Mouse (Mus musculus): ENCODE measurements around the gene Ankrd50. TPM values are rescaled to one million over a fixed set of nuclear protein-coding genes. Genes with fewer than 3 reads are reported as not detected.

Ankrd50 gene
- polyA plus RNA-seq, 1 experiment, result 8.8 TPM

- H3K4me1 ChIP-seq (ENCODE audit: control insufficient read depth, insufficient read depth, low read length), result peaks cover 2% of the 10 kb centered on the region
- H3K27ac ChIP-seq (ENCODE audit: control insufficient read depth, insufficient read depth, low read depth, low read length), result no peak overlapping the region
- TF ChIP-seq CTCF (IDR thresholded peaks at IDR 0.05; ENCODE audit: control insufficient read depth, insufficient read depth, insufficient replicate concordance, low read depth, low read length) (no peak), POLR2A (IDR thresholded peaks at IDR 0.05; ENCODE audit: control insufficient read depth, low read depth, low read length) (no peak)
- no peaks in the 10 kb centered on the region for H3K36me3 ChIP-seq (ENCODE audit: control insufficient read depth, insufficient read depth, low read length)
- H3K4me3 ChIP-seq (ENCODE audit: control insufficient read depth, low read depth, low read length), result peak overlapping the region; percentile 2; the same call in 1 of the 2 replicates
- no peaks in the 10 kb centered on the region for H3K27me3 ChIP-seq (ENCODE audit: control insufficient read depth, insufficient read depth, low read length)
Measured at GRCm38 (mm10) chr3:38483551-38483950, 1.1 kb downstream of the Ankrd50 start.

DNA sequence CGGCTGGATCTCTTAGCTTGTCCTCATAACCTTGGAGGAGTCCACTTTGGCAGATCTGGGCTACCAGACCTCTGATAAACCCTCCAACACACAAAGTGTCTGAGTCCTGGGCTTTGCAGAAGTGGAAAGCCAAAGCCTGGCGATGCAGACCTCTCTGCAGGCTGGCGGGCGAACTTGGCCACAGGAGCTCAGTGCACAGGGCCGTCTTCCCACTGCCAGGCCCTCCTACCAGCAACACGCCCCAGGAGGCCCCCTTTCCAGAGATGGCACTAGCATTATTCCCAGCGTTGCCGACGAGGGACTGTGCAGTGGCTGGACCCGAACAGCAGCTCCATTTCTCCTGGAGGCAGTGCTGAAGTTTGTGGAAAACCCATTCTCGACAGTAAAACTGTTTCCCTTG is 1.9 kb downstream of the Ankrd50 start:
- no peak for TF ChIP-seq CTCF (IDR thresholded peaks at IDR 0.05; ENCODE audit: control insufficient read depth, insufficient read depth, insufficient replicate concordance, low read depth, low read length)
- TF ChIP-seq POLR2A (IDR thresholded peaks at IDR 0.05; ENCODE audit: control insufficient read depth, low read depth, low read length), result no peak
- Histone ChIP-seq H3K27me3 (ENCODE audit: control insufficient read depth, insufficient read depth, low read length) (no peaks in the 10 kb centered on the region), H3K4me3 (ENCODE audit: control insufficient read depth, low read depth, low read length) (no peak overlapping the region), H3K4me1 (ENCODE audit: control insufficient read depth, insufficient read depth, low read length) (peaks cover 2% of the 10 kb centered on the region), H3K27ac (ENCODE audit: control insufficient read depth, insufficient read depth, low read depth, low read length) (no peak overlapping the region), H3K36me3 (ENCODE audit: control insufficient read depth, insufficient read depth, low read length) (no peaks in the 10 kb centered on the region)

- no peaks in the 10 kb centered on the region for H3K27me3 ChIP-seq (ENCODE audit: control insufficient read depth, insufficient read depth, low read length)
- H3K27ac ChIP-seq (ENCODE audit: control insufficient read depth, insufficient read depth, low read depth, low read length), result no peak overlapping the region
- H3K36me3 ChIP-seq (ENCODE audit: control insufficient read depth, insufficient read depth, low read length), result no peaks in the 10 kb centered on the region
- peaks cover 2% of the 10 kb centered on the region for H3K4me1 ChIP-seq (ENCODE audit: control insufficient read depth, insufficient read depth, low read length)
- TF ChIP-seq CTCF (IDR thresholded peaks at IDR 0.05; ENCODE audit: control insufficient read depth, insufficient read depth, insufficient replicate concordance, low read depth, low read length), result no peak
- no peak for TF ChIP-seq POLR2A (IDR thresholded peaks at IDR 0.05; ENCODE audit: control insufficient read depth, low read depth, low read length)
- no peak overlapping the region for H3K4me3 ChIP-seq (ENCODE audit: control insufficient read depth, low read depth, low read length)
Measured at GRCm38 (mm10) chr3:38481106-38481505, 3.5 kb downstream of the Ankrd50 start.

GRCm38 (mm10) chr3:38477936-38478335 is 6.7 kb downstream of the Ankrd50 start:
- H3K36me3 ChIP-seq (ENCODE audit: control insufficient read depth, insufficient read depth, low read length), result no peaks in the 10 kb centered on the region

GRCm38 (mm10) chr3:38475587-38475986 is 9.1 kb downstream of the Ankrd50 start:
- Histone ChIP-seq H3K27me3 (ENCODE audit: control insufficient read depth, insufficient read depth, low read length) (no peaks in the 10 kb centered on the region), H3K36me3 (ENCODE audit: control insufficient read depth, insufficient read depth, low read length) (no peaks in the 10 kb centered on the region), H3K27ac (ENCODE audit: control insufficient read depth, insufficient read depth, low read depth, low read length) (no peak overlapping the region), H3K4me1 (ENCODE audit: control insufficient read depth, insufficient read depth, low read length) (peaks cover 2% of the 10 kb centered on the region), H3K4me3 (ENCODE audit: control insufficient read depth, low read depth, low read length) (no peak overlapping the region)
- TF ChIP-seq CTCF (IDR thresholded peaks at IDR 0.05; ENCODE audit: control insufficient read depth, insufficient read depth, insufficient replicate concordance, low read depth, low read length) (no peak), POLR2A (IDR thresholded peaks at IDR 0.05; ENCODE audit: control insufficient read depth, low read depth, low read length) (no peak)

More at GRCm38 (mm10) chr3:38477936-38478335, 6.7 kb downstream of the Ankrd50 start:
- Histone ChIP-seq H3K4me1 (ENCODE audit: control insufficient read depth, insufficient read depth, low read length) (peaks cover 2% of the 10 kb centered on the region), H3K27ac (ENCODE audit: control insufficient read depth, insufficient read depth, low read depth, low read length) (no peak overlapping the region), H3K27me3 (ENCODE audit: control insufficient read depth, insufficient read depth, low read length) (no peaks in the 10 kb centered on the region), H3K4me3 (ENCODE audit: control insufficient read depth, low read depth, low read length) (no peak overlapping the region)
- TF ChIP-seq POLR2A (IDR thresholded peaks at IDR 0.05; ENCODE audit: control insufficient read depth, low read depth, low read length) (no peak), CTCF (IDR thresholded peaks at IDR 0.05; ENCODE audit: control insufficient read depth, insufficient read depth, insufficient replicate concordance, low read depth, low read length) (no peak)

- Histone ChIP-seq H3K27ac (ENCODE audit: control insufficient read depth, insufficient read depth, low read depth, low read length) (no peak overlapping the region), H3K27me3 (ENCODE audit: control insufficient read depth, insufficient read depth, low read length) (no peaks in the 10 kb centered on the region), H3K4me1 (ENCODE audit: control insufficient read depth, insufficient read depth, low read length) (no peaks in the 10 kb centered on the region; the same call in 1 of the 2 replicates), H3K4me3 (ENCODE audit: control insufficient read depth, low read depth, low read length) (no peak overlapping the region), H3K36me3 (ENCODE audit: control insufficient read depth, insufficient read depth, low read length) (no peaks in the 10 kb centered on the region)
- TF ChIP-seq CTCF (IDR thresholded peaks at IDR 0.05; ENCODE audit: control insufficient read depth, insufficient read depth, insufficient replicate concordance, low read depth, low read length) (no peak), POLR2A (IDR thresholded peaks at IDR 0.05; ENCODE audit: control insufficient read depth, low read depth, low read length) (no peak)
Measured at GRCm38 (mm10) chr3:38473138-38473537, 11.5 kb downstream of the Ankrd50 start.

- no peaks in the 10 kb centered on the region for H3K36me3 ChIP-seq (ENCODE audit: control insufficient read depth, insufficient read depth, low read length)
Measured at GRCm38 (mm10) chr3:38471516-38471915, 13.1 kb downstream of the Ankrd50 start.

GRCm38 (mm10) chr3:38468131-38468530 is 16.5 kb downstream of the Ankrd50 start:
- Histone ChIP-seq H3K27me3 (ENCODE audit: control insufficient read depth, insufficient read depth, low read length) (no peaks in the 10 kb centered on the region), H3K4me3 (ENCODE audit: control insufficient read depth, low read depth, low read length) (no peak overlapping the region), H3K4me1 (ENCODE audit: control insufficient read depth, insufficient read depth, low read length) (no peaks in the 10 kb centered on the region), H3K27ac (ENCODE audit: control insufficient read depth, insufficient read depth, low read depth, low read length) (no peak overlapping the region), H3K36me3 (ENCODE audit: control insufficient read depth, insufficient read depth, low read length) (no peaks in the 10 kb centered on the region)
- TF ChIP-seq CTCF (IDR thresholded peaks at IDR 0.05; ENCODE audit: control insufficient read depth, insufficient read depth, insufficient replicate concordance, low read depth, low read length), result no peak
- no peak for TF ChIP-seq POLR2A (IDR thresholded peaks at IDR 0.05; ENCODE audit: control insufficient read depth, low read depth, low read length)

More at GRCm38 (mm10) chr3:38471516-38471915, 13.1 kb downstream of the Ankrd50 start:
- Histone ChIP-seq H3K4me1 (ENCODE audit: control insufficient read depth, insufficient read depth, low read length) (no peaks in the 10 kb centered on the region; the same call in 1 of the 2 replicates), H3K4me3 (ENCODE audit: control insufficient read depth, low read depth, low read length) (no peak overlapping the region), H3K27ac (ENCODE audit: control insufficient read depth, insufficient read depth, low read depth, low read length) (no peak overlapping the region), H3K27me3 (ENCODE audit: control insufficient read depth, insufficient read depth, low read length) (no peaks in the 10 kb centered on the region)
- no peak for TF ChIP-seq POLR2A (IDR thresholded peaks at IDR 0.05; ENCODE audit: control insufficient read depth, low read depth, low read length)
- no peak for TF ChIP-seq CTCF (IDR thresholded peaks at IDR 0.05; ENCODE audit: control insufficient read depth, insufficient read depth, insufficient replicate concordance, low read depth, low read length)

Data from testis, adult 2 months (tissue).